Mouse (Mus musculus) kidney, embryonic 15.5 days (tissue): Measurements from ENCODE around the gene Krt19. TPM values are rescaled to one million over a fixed set of nuclear protein-coding genes. Genes with fewer than 3 reads are reported as not detected.

ENCODE experiments used
- polyA plus RNA-seq: library from polyadenylated mRNA; unstranded; fragments of >200 nt; fragmentation: Nextera tagmentation; extraction: Ambion mirVana; gene quantifications from 2 replicates; pipeline ENCODE4 v1.2.1, GENCODE M21; 2015

Krt19 gene
- polyA plus RNA-seq, 1 experiment from 2014 or later: 69.7 TPM

Other genes starting within 250 kb of the Krt19 start
- gene Krtap31-1, start 240.7 kb downstream of the Krt19 start, polyA plus RNA-seq: not detected in 2 replicates
- not detected in 2 replicates for gene Gm11565, start 233.9 kb downstream of the Krt19 start, polyA plus RNA-seq
- not detected in 2 replicates for gene Krtap31-2, start 212.4 kb downstream of the Krt19 start, polyA plus RNA-seq
- gene Krtap9-5, start 200.2 kb downstream of the Krt19 start, polyA plus RNA-seq: not detected in 2 replicates
- gene Krtap29-1, start 169.6 kb downstream of the Krt19 start, polyA plus RNA-seq: not detected in 2 replicates
- gene Krtap16-1, start 162.1 kb downstream of the Krt19 start, polyA plus RNA-seq: not detected in 2 replicates
- not detected in 2 replicates for gene Krtap17-1, start 154.7 kb downstream of the Krt19 start, polyA plus RNA-seq
- not detected in 2 replicates for gene Krt33a, start 132.5 kb downstream of the Krt19 start, polyA plus RNA-seq
- not detected in 2 replicates for gene Krt33b, start 118.8 kb downstream of the Krt19 start, polyA plus RNA-seq
- gene Krt34, start 107.1 kb downstream of the Krt19 start, polyA plus RNA-seq: not detected in 2 replicates
- gene Krt31, start 98.1 kb downstream of the Krt19 start, polyA plus RNA-seq: not detected in 2 replicates
- gene Krt32, start 60.4 kb downstream of the Krt19 start, polyA plus RNA-seq: not detected in 2 replicates
- not detected in 2 replicates for gene Krt35, start 52.4 kb downstream of the Krt19 start, polyA plus RNA-seq
- 0.86 and 1.2 TPM in 2 replicates for gene Krt36, start 43.0 kb downstream of the Krt19 start, polyA plus RNA-seq
- 0.51 and 0.57 TPM in 2 replicates for gene Krt13, start 27.1 kb downstream of the Krt19 start, polyA plus RNA-seq
- 5.0 and 14.8 TPM in 2 replicates for gene Krt15, start 12.7 kb downstream of the Krt19 start, polyA plus RNA-seq
- gene Krt9, start 44.6 kb upstream of the Krt19 start, polyA plus RNA-seq: not detected in 2 replicates
- gene Krt14, start 58.9 kb upstream of the Krt19 start, polyA plus RNA-seq: 4.9 and 5.8 TPM in 2 replicates
- 0.55 TPM in 1 of 2 replicates, not detected in the other for gene Krt16, start 100.2 kb upstream of the Krt19 start, polyA plus RNA-seq
- gene Krt17, start 112.4 kb upstream of the Krt19 start, polyA plus RNA-seq: 0.51 and 2.4 TPM in 2 replicates
- gene Krt42, start 121.2 kb upstream of the Krt19 start, polyA plus RNA-seq: not detected in 2 replicates
- gene Eif1, start 171.2 kb upstream of the Krt19 start, polyA plus RNA-seq: 1,620 and 1,743 TPM in 2 replicates
- not detected in 2 replicates for gene Gast, start 185.7 kb upstream of the Krt19 start, polyA plus RNA-seq
- 15.0 and 19.6 TPM in 2 replicates for gene Hap1, start 207.5 kb upstream of the Krt19 start, polyA plus RNA-seq
- gene Jup, start 249.1 kb upstream of the Krt19 start, polyA plus RNA-seq: 107 and 121 TPM in 2 replicates